Mouse (Mus musculus): ENCODE results near the gene Jup.

- TF ChIP-seq EP300 (IDR thresholded peaks at IDR 0.05; ENCODE audit: low read depth) (peak; percentile 59; the same call in 1 of the 2 replicates), CTCF (IDR thresholded peaks at IDR 0.05; ENCODE audit: low read depth) (no peak)
These were observed 9.0 kb downstream of the Jup start for GRCm38 (mm10) chr11:100388588-100388987.
